Mouse (Mus musculus) heart, embryonic 15.5 days (tissue): ENCODE results near the gene D7Ertd443e. TPM values are rescaled to one million over a fixed set of nuclear protein-coding genes. Genes with fewer than 3 reads are reported as not detected.

Source experiments
- ATAC-seq: fragments of 200-750 bp; cut with Nextera tagmentation; replicated peaks from 2 replicates; pipeline ENCODE4 v1.8.0; 2017; ENCODE audit warnings: low read depth, moderate TSS enrichment; ENCODE audit not compliant: insufficient number of reproducible peaks, insufficient read depth, low FRiP score
- H3K27ac ChIP-seq: fragments of 300-500 bp; sonication (generic); 2 replicates; pipeline ENCODE4 v1.5.1; 2015; ENCODE audit warnings: mild to moderate bottlenecking, inconsistent platforms
- H3K27me3 ChIP-seq: fragments of 300-500 bp; sonication (generic); 2 replicates; pipeline ENCODE4 v1.6.1; 2015; ENCODE audit warnings: inconsistent platforms
- H3K36me3 ChIP-seq: fragments of 300-500 bp; sonication (generic); 2 replicates; pipeline ENCODE4 v1.6.1; 2015; ENCODE audit warnings: mild to moderate bottlenecking, inconsistent platforms
- H3K4me1 ChIP-seq: fragments of 300-500 bp; sonication (generic); replicated peaks from 2 replicates; pipeline ENCODE4 v1.6.1; 2015; ENCODE audit warnings: inconsistent platforms
- H3K4me2 ChIP-seq: fragments of 300-500 bp; sonication (generic); 2 replicates; pipeline ENCODE4 v1.6.1; 2015; ENCODE audit warnings: inconsistent platforms, mild to moderate bottlenecking, moderate library complexity
- H3K4me3 ChIP-seq: fragments of 300-500 bp; sonication (generic); 2 replicates; pipeline ENCODE4 v1.5.1; 2015; ENCODE audit warnings: mild to moderate bottlenecking, inconsistent platforms
- H3K9ac ChIP-seq: fragments of 300-500 bp; sonication (generic); 2 replicates; pipeline ENCODE4 v1.6.1; 2015; ENCODE audit warnings: mild to moderate bottlenecking, inconsistent platforms
- H3K9me3 ChIP-seq: fragments of 300-500 bp; sonication (generic); replicated peaks from 2 replicates; pipeline ENCODE4 v1.6.1; 2016; ENCODE audit warnings: inconsistent platforms
- WGBS: fragments of 180-500 bp; shearing (Covaris S2); methylation state at CpG from one replicate; pipeline ENCODE4 v1.1.7; 2015; ENCODE audit warnings: mixed read lengths; 5-methylcytosine and 5-hydroxymethylcytosine counted together
- polyA plus RNA-seq: library from polyadenylated mRNA; unstranded; fragments of >200 nt; fragmentation: Nextera tagmentation; extraction: Ambion mirVana; gene quantifications from 2 replicates; pipeline ENCODE4 v1.2.1, GENCODE M21; 2015

Gene D7Ertd443e
- polyA plus RNA-seq, 1 experiment from 2014 or later, result 0.18 TPM

- Histone ChIP-seq H3K9ac (no peak overlapping the region), H3K27me3 (no peaks in the 10 kb centered on the region), H3K4me3 (no peak overlapping the region), H3K27ac (no peak overlapping the region), H3K4me1 (no peaks in the 10 kb centered on the region), H3K4me2 (no peak overlapping the region), H3K36me3 (no peaks in the 10 kb centered on the region), H3K9me3 (no peaks in the 10 kb centered on the region)
- 75% methylated on average over 1 of the region's 1 CpGs for WGBS
- no peak for ATAC-seq
Measured at GRCm38 (mm10) chr7:134240579-134240978, 144.9 kb downstream of the D7Ertd443e start.

DNA sequence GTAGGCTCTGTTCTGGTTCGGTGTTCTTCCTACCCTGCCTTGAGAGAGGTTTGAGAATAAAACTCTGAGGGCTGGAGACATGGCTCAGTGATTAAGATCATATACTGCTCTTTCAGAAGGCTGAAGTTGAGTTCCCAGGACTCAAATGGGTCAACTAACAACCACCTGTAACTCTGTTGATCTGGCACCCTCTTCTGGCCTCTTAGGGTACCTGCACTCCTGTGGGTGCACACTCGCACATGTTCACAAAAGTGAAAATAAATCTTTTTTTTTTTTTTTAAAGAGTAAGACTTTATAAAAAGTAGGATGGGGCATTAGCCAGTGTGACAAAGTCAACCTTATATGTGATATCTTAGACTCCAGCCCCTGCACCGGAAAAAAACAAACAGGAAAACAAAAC lies 146.6 kb downstream of the D7Ertd443e start:
- Histone ChIP-seq H3K4me3 (no peak overlapping the region), H3K27me3 (no peaks in the 10 kb centered on the region), H3K9ac (no peak overlapping the region), H3K4me1 (no peaks in the 10 kb centered on the region), H3K36me3 (no peaks in the 10 kb centered on the region), H3K4me2 (no peak overlapping the region), H3K9me3 (no peaks in the 10 kb centered on the region), H3K27ac (no peak overlapping the region)
- 90% methylated on average over 3 of the region's 3 CpGs for WGBS
- ATAC-seq, result no peak

- H3K9ac ChIP-seq, result no peak overlapping the region
- H3K27ac ChIP-seq, result no peak overlapping the region
- H3K4me3 ChIP-seq, result no peak overlapping the region
- H3K4me2 ChIP-seq, result no peak overlapping the region
- no peaks in the 10 kb centered on the region for H3K27me3 ChIP-seq
- no peak for ATAC-seq
- 68% methylated on average over 2 of the region's 2 CpGs for WGBS
- H3K9me3 ChIP-seq, result no peaks in the 10 kb centered on the region
- H3K4me1 ChIP-seq, result no peaks in the 10 kb centered on the region
- H3K36me3 ChIP-seq, result no peaks in the 10 kb centered on the region
Measured at GRCm38 (mm10) chr7:134237356-134237755, 148.1 kb downstream of the D7Ertd443e start.

- no peak overlapping the region for H3K9ac ChIP-seq
- H3K4me2 ChIP-seq, result no peak overlapping the region
- no peak for ATAC-seq
- no peak overlapping the region for H3K4me3 ChIP-seq
- H3K4me1 ChIP-seq, result no peaks in the 10 kb centered on the region
- no peaks in the 10 kb centered on the region for H3K27me3 ChIP-seq
- H3K27ac ChIP-seq, result no peak overlapping the region
- no peaks in the 10 kb centered on the region for H3K36me3 ChIP-seq
- no peaks in the 10 kb centered on the region for H3K9me3 ChIP-seq
Measured at GRCm38 (mm10) chr7:134236727-134237126, 148.7 kb downstream of the D7Ertd443e start.

- H3K27ac ChIP-seq, result no peak overlapping the region
- H3K9me3 ChIP-seq, result no peaks in the 10 kb centered on the region
- H3K36me3 ChIP-seq, result no peaks in the 10 kb centered on the region
- WGBS, result 74% methylated on average over 2 of the region's 2 CpGs
- H3K27me3 ChIP-seq, result no peaks in the 10 kb centered on the region
- no peak overlapping the region for H3K9ac ChIP-seq
- no peaks in the 10 kb centered on the region for H3K4me1 ChIP-seq
- ATAC-seq, result no peak
- no peak overlapping the region for H3K4me3 ChIP-seq
- no peak overlapping the region for H3K4me2 ChIP-seq
Measured at GRCm38 (mm10) chr7:134235552-134235951, 149.9 kb downstream of the D7Ertd443e start.

- 78% methylated on average over 14 of the region's 14 CpGs for WGBS
- H3K9ac ChIP-seq, result no peak within 1 kb of the TSS
- no peaks in the 10 kb centered on the region for H3K9me3 ChIP-seq
- H3K27me3 ChIP-seq, result 0 out of 2 replicates have a peak, but pooled peaks cover 5% of the 10 kb centered on the region
- H3K36me3 ChIP-seq, result no peaks in the 10 kb centered on the region
- H3K4me2 ChIP-seq, result no peak within 1 kb of the TSS
- H3K4me3 ChIP-seq, result no peak within 1 kb of the TSS
- H3K4me1 ChIP-seq, result peaks cover 6% of the 10 kb centered on the region; the same call in 1 of the 2 replicates
- H3K27ac ChIP-seq, result no peak within 1 kb of the TSS
- no peak for ATAC-seq
Measured at GRCm38 (mm10) chr7:134231378-134232346, 153.8 kb downstream of the D7Ertd443e start, which contains the start of gene Adam12. Gene Adam12, minus strand, starts transcription at chr7:134232146.

- peaks cover 14% of the 10 kb centered on the region for H3K27me3 ChIP-seq
- 63% methylated on average over 3 of the region's 3 CpGs for WGBS
- no peaks in the 10 kb centered on the region for H3K9me3 ChIP-seq
- H3K4me3 ChIP-seq, result no peak overlapping the region
- H3K4me1 ChIP-seq, result peaks cover 6% of the 10 kb centered on the region; the same call in 1 of the 2 replicates
- no peak overlapping the region for H3K27ac ChIP-seq
- no peak overlapping the region for H3K9ac ChIP-seq
- H3K36me3 ChIP-seq, result no peaks in the 10 kb centered on the region
- no peak overlapping the region for H3K4me2 ChIP-seq
- ATAC-seq, result no peak
Measured at GRCm38 (mm10) chr7:134230708-134231107, 154.8 kb downstream of the D7Ertd443e start.

- ATAC-seq, result no peak
- Histone ChIP-seq H3K27ac (no peak overlapping the region), H3K4me2 (no peak overlapping the region), H3K36me3 (no peaks in the 10 kb centered on the region), H3K27me3 (peaks cover 21% of the 10 kb centered on the region), H3K9ac (no peak overlapping the region), H3K4me3 (no peak overlapping the region), H3K9me3 (no peaks in the 10 kb centered on the region), H3K4me1 (peaks cover 12% of the 10 kb centered on the region)
- 59% methylated on average over 2 of the region's 2 CpGs for WGBS
Measured at GRCm38 (mm10) chr7:134229899-134230298, 155.6 kb downstream of the D7Ertd443e start.

DNA sequence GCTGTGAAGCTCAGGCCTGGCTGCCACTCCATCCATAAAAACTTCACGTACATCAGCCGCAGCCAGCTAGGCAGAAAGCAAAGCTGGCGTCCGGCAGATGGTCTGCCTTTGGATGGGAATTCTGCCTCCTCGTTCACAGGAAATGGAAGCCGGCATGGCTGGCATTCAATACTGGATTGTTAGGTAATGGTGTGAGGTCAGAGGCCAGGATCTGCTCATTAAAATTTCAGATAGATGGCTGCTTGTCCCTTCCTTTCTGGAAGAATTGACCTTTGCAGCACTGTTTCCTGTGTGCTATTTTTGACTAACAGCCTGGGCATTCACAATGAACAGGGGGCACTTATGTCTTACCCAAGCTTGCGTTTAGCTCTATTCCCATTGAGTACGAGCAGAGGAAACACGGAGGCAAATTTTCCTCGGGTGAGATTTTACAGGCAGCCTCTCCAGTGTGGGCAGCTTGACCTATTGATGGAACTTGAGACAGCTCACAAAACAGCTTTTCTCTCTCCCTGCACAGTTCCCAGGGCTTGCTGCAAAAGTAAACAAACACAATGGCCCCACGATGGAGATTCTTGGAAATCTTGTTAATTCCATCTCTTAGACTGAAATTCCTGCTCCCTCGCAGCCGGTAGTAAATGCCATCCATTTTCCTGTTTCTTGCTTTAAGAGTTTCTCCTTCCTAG lies 157.5 kb downstream of the D7Ertd443e start:
- no peak for ATAC-seq
- no peaks in the 10 kb centered on the region for H3K9me3 ChIP-seq
- no peaks in the 10 kb centered on the region for H3K36me3 ChIP-seq
- 38% methylated on average over 13 of the region's 13 CpGs for WGBS
- H3K4me2 ChIP-seq, result no peak overlapping the region
- peaks cover 17% of the 10 kb centered on the region for H3K4me1 ChIP-seq
- H3K9ac ChIP-seq, result no peak overlapping the region
- H3K27ac ChIP-seq, result no peak overlapping the region
- H3K27me3 ChIP-seq, result peaks cover 24% of the 10 kb centered on the region
- no peak overlapping the region for H3K4me3 ChIP-seq

DNA sequence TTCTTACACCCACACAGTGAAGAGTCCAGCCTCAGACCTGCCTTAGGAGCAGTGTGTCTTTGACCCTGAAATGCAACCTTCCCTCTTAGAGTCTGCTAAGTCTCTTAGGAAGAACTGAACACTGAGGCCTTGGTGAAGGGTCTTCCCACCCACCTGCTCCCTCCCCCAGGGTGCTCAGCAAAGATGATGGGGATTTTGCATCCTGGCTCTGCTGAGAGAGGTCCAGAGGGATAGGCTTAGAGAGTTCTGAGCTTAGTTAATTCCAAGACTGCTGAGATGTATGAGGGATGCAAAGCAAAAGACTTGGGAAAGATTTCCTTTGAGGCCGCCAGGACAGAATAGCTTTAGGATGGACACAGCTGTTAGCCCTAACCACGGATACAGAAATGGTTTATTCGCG lies 158.4 kb downstream of the D7Ertd443e start:
- WGBS, result 88% methylated on average over 4 of the region's 4 CpGs
- ATAC-seq, result no peak
- Histone ChIP-seq H3K27ac (no peak overlapping the region), H3K4me1 (peaks cover 17% of the 10 kb centered on the region), H3K9me3 (no peaks in the 10 kb centered on the region), H3K4me2 (no peak overlapping the region), H3K27me3 (peaks cover 24% of the 10 kb centered on the region), H3K4me3 (no peak overlapping the region), H3K36me3 (no peaks in the 10 kb centered on the region), H3K9ac (no peak overlapping the region)

DNA sequence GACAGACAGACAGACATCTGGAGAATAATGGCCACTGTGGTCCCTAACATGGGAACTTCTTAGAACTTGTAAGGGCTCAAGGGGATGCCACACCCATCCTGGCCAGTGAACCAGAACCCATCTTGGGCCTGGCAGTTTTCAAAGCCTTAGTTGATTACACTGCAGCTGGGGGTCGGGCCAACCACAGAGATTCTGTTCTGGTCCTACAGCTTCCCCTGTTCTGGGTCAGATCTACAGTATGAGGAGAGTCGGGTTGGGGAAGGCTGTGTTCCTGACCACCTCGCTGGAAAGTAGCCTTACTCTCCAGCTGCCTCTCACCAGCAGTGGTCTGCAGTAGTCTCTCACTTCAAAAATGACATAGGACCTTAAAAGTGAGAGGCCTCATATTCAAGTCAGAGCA lies 159.2 kb downstream of the D7Ertd443e start:
- 86% methylated on average over 3 of the region's 3 CpGs for WGBS
- peaks cover 24% of the 10 kb centered on the region for H3K27me3 ChIP-seq
- H3K27ac ChIP-seq, result no peak overlapping the region
- ATAC-seq, result no peak
- no peaks in the 10 kb centered on the region for H3K9me3 ChIP-seq
- H3K4me2 ChIP-seq, result no peak overlapping the region
- H3K9ac ChIP-seq, result no peak overlapping the region
- no peak overlapping the region for H3K4me3 ChIP-seq
- no peaks in the 10 kb centered on the region for H3K36me3 ChIP-seq
- H3K4me1 ChIP-seq, result peaks cover 17% of the 10 kb centered on the region
